Mouse (Mus musculus): Measurements from ENCODE around the gene Fam102a. TPM values are rescaled to one million over a fixed set of nuclear protein-coding genes. Genes with fewer than 3 reads are reported as not detected.

The Fam102a gene
- polyA plus RNA-seq, 1 experiment = 1.8 TPM

DNA sequence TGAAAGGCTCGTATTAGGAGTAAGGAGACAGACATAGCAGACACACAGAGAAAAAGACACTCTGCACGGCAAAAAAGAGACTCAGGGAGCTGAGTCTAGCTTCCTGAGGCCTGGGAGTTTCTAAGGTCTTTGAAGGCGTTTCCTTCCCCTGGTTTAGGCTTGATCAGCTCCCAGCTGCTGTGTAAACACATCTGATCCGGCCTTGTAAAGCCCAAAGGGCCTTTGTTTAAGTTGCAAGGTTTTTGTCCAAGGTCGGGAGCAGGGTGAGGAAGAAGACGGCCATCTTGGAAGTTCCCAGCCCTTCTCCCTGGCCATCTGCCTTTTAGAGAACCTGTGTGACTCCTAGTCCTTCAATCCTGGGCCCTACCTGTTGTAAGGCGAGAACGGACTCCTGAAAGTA, 25.2 kb upstream of the Fam102a start:
- Histone ChIP-seq H3K27me3 (replicated peaks) (peaks cover 32% of the 10 kb centered on the region), H3K4me1 (peaks cover 48% of the 10 kb centered on the region), H3K4me3 (replicated peaks) (no peak overlapping the region), H3K9me3 (peaks cover 4% of the 10 kb centered on the region), H3K36me3 (replicated peaks; ENCODE audit: low read length) (no peaks in the 10 kb centered on the region)
- TF ChIP-seq FLI1 (IDR thresholded peaks at IDR 0.05; ENCODE audit: low read length) (no peak), GATA1 (IDR thresholded peaks at IDR 0.05; ENCODE audit: borderline replicate concordance, low read length) (no peak)

- TF ChIP-seq GATA1 (IDR thresholded peaks at IDR 0.05; ENCODE audit: borderline replicate concordance, low read length) (no peak), FLI1 (IDR thresholded peaks at IDR 0.05; ENCODE audit: low read length) (no peak)
These were observed 22.5 kb upstream of the Fam102a start for GRCm38 (mm10) chr2:32512592-32512991.

GRCm38 (mm10) chr2:32514335-32514734, 20.8 kb upstream of the Fam102a start:
- Histone ChIP-seq H3K4me3 (replicated peaks) (peak overlapping the region; percentile 62), H3K4me1 (peaks cover 35% of the 10 kb centered on the region), H3K9me3 (peaks cover 8% of the 10 kb centered on the region)

More at GRCm38 (mm10) chr2:32512592-32512991, 22.5 kb upstream of the Fam102a start:
- Histone ChIP-seq H3K36me3 (replicated peaks; ENCODE audit: low read length) (no peaks in the 10 kb centered on the region), H3K9me3 (peaks cover 8% of the 10 kb centered on the region), H3K4me3 (replicated peaks) (no peak overlapping the region), H3K4me1 (peaks cover 42% of the 10 kb centered on the region), H3K27me3 (replicated peaks) (peaks cover 36% of the 10 kb centered on the region)

DNA sequence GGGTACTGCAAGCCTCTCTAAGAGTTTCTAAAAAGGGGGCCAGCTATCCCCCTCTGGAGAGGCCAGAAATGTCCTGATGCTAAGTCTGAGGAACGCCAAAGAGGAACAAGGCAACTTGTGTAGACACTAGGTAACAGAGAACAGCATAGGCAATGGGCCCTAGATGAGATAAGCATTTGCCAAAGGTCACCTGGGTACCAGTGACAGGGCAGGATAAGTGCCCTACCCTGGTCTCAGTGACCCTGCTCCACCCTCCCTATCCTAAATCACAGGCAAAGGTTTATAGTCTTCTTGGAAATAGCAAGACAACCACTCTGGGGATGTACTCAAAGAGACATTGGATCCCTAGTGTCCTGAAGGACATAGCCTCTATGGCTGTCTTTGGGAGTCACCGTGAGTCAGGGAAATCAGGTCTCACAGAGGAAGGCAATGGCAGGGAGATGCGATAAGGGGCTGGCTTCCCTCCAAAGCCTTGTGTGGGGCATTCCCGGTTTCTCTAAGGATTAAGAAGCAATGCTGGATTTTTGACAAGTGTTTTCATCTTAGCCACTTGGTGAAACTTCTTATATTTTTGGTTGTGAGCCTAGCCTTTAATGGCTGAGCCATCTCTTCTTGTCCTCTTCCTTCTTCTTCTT, 17.8 kb upstream of the Fam102a start:
- TF ChIP-seq FLI1 (IDR thresholded peaks at IDR 0.05; ENCODE audit: low read length) = no peak
- TF ChIP-seq GATA1 (IDR thresholded peaks at IDR 0.05; ENCODE audit: borderline replicate concordance, low read length) = no peak
- Histone ChIP-seq H3K27me3 (replicated peaks) (peaks cover 33% of the 10 kb centered on the region), H3K4me1 (peaks cover 24% of the 10 kb centered on the region)

More at GRCm38 (mm10) chr2:32514335-32514734, 20.8 kb upstream of the Fam102a start:
- Histone ChIP-seq H3K36me3 (replicated peaks; ENCODE audit: low read length) (no peaks in the 10 kb centered on the region), H3K27me3 (replicated peaks) (peaks cover 32% of the 10 kb centered on the region)
- no peak for TF ChIP-seq GATA1 (IDR thresholded peaks at IDR 0.05; ENCODE audit: borderline replicate concordance, low read length)
- no peak for TF ChIP-seq FLI1 (IDR thresholded peaks at IDR 0.05; ENCODE audit: low read length)

GRCm38 (mm10) chr2:32520034-32520990, 14.8 kb upstream of the Fam102a start:
- no peaks in the 10 kb centered on the region for H3K36me3 ChIP-seq (replicated peaks; ENCODE audit: low read length)
- H3K9me3 ChIP-seq = peaks cover 8% of the 10 kb centered on the region
- TF ChIP-seq GATA1 (IDR thresholded peaks at IDR 0.05; ENCODE audit: borderline replicate concordance, low read length) (no peak), FLI1 (IDR thresholded peaks at IDR 0.05; ENCODE audit: low read length) (no peak)
- H3K27me3 ChIP-seq (replicated peaks) = peaks cover 49% of the 10 kb centered on the region
- peaks cover 6% of the 10 kb centered on the region for H3K4me1 ChIP-seq
- H3K4me3 ChIP-seq (replicated peaks) = no peak overlapping the region

More for the DNA sequence above, 17.8 kb upstream of the Fam102a start:
- Histone ChIP-seq H3K4me3 (replicated peaks) (no peak overlapping the region), H3K9me3 (peaks cover 8% of the 10 kb centered on the region), H3K36me3 (replicated peaks; ENCODE audit: low read length) (no peaks in the 10 kb centered on the region)

- Histone ChIP-seq H3K27me3 (replicated peaks) (peaks cover 64% of the 10 kb centered on the region), H3K36me3 (replicated peaks; ENCODE audit: low read length) (no peaks in the 10 kb centered on the region), H3K9me3 (no peaks in the 10 kb centered on the region), H3K4me1 (no peaks in the 10 kb centered on the region), H3K4me3 (replicated peaks) (no peak overlapping the region)
- no peak for TF ChIP-seq GATA1 (IDR thresholded peaks at IDR 0.05; ENCODE audit: borderline replicate concordance, low read length)
- no peak for TF ChIP-seq FLI1 (IDR thresholded peaks at IDR 0.05; ENCODE audit: low read length)
These were observed 10.5 kb upstream of the Fam102a start for GRCm38 (mm10) chr2:32524536-32525031.

- H3K9me3 ChIP-seq = no peaks in the 10 kb centered on the region
- peaks cover 5% of the 10 kb centered on the region for H3K4me1 ChIP-seq
- no peak overlapping the region for H3K4me3 ChIP-seq (replicated peaks)
- TF ChIP-seq FLI1 (IDR thresholded peaks at IDR 0.05; ENCODE audit: low read length) (no peak), GATA1 (IDR thresholded peaks at IDR 0.05; ENCODE audit: borderline replicate concordance, low read length) (no peak)
- H3K27me3 ChIP-seq (replicated peaks) = peaks cover 69% of the 10 kb centered on the region
- H3K36me3 ChIP-seq (replicated peaks; ENCODE audit: low read length) = no peaks in the 10 kb centered on the region
These were observed 9.3 kb upstream of the Fam102a start for GRCm38 (mm10) chr2:32525816-32526215.

DNA sequence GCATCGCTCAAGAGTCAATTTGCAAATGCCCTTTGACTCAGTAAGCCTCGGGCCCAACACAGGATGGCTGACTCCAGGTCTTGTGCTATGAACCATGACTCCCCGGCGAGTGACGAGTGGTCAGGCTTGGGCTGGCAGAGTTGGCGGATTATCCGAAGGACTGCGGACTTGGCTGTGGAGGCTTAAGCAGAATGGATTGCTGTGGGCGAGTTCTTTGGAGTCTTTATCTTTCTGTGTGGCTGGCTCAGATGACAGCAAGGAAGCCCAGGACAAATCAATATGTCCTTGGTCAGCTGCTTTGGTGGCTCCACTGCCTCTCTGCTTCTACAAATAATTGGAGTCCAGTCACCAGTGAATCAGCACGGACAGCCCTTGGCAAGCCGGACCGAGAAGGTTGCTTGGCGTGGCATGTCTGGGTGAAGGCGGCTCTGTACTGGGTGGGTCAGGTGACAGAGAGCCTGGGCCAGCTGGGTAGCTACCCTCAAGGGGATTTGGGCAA, 7.6 kb upstream of the Fam102a start:
- H3K9me3 ChIP-seq = no peaks in the 10 kb centered on the region
- TF ChIP-seq GATA1 (IDR thresholded peaks at IDR 0.05; ENCODE audit: borderline replicate concordance, low read length) = no peak
- no peak for TF ChIP-seq FLI1 (IDR thresholded peaks at IDR 0.05; ENCODE audit: low read length)

GRCm38 (mm10) chr2:32528326-32528725, 6.8 kb upstream of the Fam102a start:
- Histone ChIP-seq H3K4me1 (peaks cover 6% of the 10 kb centered on the region), H3K4me3 (replicated peaks) (no peak overlapping the region), H3K9me3 (no peaks in the 10 kb centered on the region), H3K36me3 (replicated peaks; ENCODE audit: low read length) (no peaks in the 10 kb centered on the region), H3K27me3 (replicated peaks) (peaks cover 72% of the 10 kb centered on the region)
- TF ChIP-seq FLI1 (IDR thresholded peaks at IDR 0.05; ENCODE audit: low read length) = no peak

More for the DNA sequence above, 7.6 kb upstream of the Fam102a start:
- Histone ChIP-seq H3K27me3 (replicated peaks) (peaks cover 75% of the 10 kb centered on the region), H3K4me3 (replicated peaks) (no peak overlapping the region), H3K36me3 (replicated peaks; ENCODE audit: low read length) (no peaks in the 10 kb centered on the region), H3K4me1 (peaks cover 5% of the 10 kb centered on the region)
